Mouse (Mus musculus) testis, adult 2 months (tissue): ENCODE measurements around the gene Sar1b.
A peak's percentile ranks its signal among the peaks of the same experiment; 100 is the strongest.

ENCODE experiments used
- CTCF ChIP-seq: fragments of 200-500 bp; IDR thresholded peaks from 2 replicates; pipeline ENCODE4 v1.5.1; 2012; ENCODE audit warnings: low read depth, mild to moderate bottlenecking, inconsistent platforms, low read length, moderate library complexity; ENCODE audit not compliant: control insufficient read depth, insufficient read depth, insufficient replicate concordance
- POLR2A ChIP-seq: fragments of 200-500 bp; IDR thresholded peaks from 2 replicates; pipeline ENCODE4 v1.6.1; 2012; ENCODE audit warnings: low read depth, mild to moderate bottlenecking, inconsistent platforms, low read length, moderate library complexity; ENCODE audit not compliant: control insufficient read depth

DNA sequence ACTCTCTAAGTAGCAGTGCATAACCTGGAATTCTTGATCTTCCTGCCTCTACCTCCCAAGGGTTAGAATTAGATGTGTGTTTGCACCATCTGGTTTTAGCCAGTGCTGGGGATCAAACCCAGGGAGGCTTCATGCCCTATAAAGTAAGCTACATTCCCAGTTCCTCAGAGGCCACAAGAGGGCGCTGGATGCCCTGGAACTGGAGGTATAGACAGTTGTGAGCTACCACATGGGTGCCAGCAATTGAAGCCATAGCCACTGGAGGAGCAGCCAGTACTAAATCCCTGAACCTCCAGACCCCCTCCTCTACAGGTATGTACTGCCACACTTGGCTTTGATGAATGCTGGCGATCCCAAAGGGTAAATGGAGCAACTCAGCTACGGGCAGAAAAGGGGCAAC is 56.5 kb downstream of the Sar1b start:
- peak; percentile 17; the same call in 1 of the 2 replicates for TF ChIP-seq CTCF
- TF ChIP-seq POLR2A: no peak
